Mouse (Mus musculus) MEL (cell line): Measurements from ENCODE around the gene Kcnh7.

Experiments
- GATA1 ChIP-seq: IDR thresholded peaks from 2 replicates; pipeline ENCODE4 v1.6.1; 2011; ENCODE audit warnings: low read depth, low read length, improper control_type of control experiment
- POLR2A ChIP-seq, 2 experiments: IDR thresholded peaks; 2 replicates each; pipeline ENCODE4 v1.6.1; 2011 to 2012; ENCODE audit warnings: low read length in 2 of 2, mild to moderate bottlenecking in 2 of 2, control low read depth in 1 of 2, improper control_type of control experiment in 1 of 2, low read depth in 1 of 2, moderate library complexity in 1 of 2; ENCODE audit not compliant: control insufficient read depth in 1 of 2, insufficient read depth in 1 of 2, poor library complexity in 1 of 2

DNA sequence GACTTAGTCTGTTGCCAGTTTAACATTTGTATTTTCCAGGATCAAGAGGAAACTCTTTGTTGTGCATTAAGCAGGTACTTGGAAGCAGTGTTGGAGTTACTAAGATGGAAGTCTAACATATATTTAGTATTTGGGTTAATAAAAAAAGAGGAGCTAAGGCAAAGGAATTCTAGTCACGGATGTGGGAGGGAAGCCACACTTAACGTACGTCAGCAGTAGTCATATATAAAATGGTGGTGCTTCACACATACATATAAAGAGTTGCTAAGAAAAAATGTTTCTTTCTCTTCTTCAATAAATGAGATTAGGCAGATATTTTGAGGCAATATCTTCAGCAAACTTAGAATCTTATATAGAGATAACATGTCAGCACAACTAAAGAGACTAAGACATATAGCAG is 144.4 kb downstream of the Kcnh7 start:
- TF ChIP-seq POLR2A (IDR thresholded peaks at IDR 0.05; ENCODE audit: control insufficient read depth in 1 of 2, insufficient read depth in 1 of 2, low read depth in 1 of 2, low read length in 2 of 2, poor library complexity in 1 of 2) (no peak), GATA1 (no peak)
